Mouse (Mus musculus) testis, adult 10 weeks (tissue): ENCODE results near the gene Olfr273. TPM values are rescaled to one million over a fixed set of nuclear protein-coding genes. Genes with fewer than 3 reads are reported as not detected.

ENCODE experiments used
- polyA plus RNA-seq: library from polyadenylated mRNA; stranded (reverse); fragments of 350-450 nt; fragmentation: Illumina TruSeq; extraction: RNeasy Lipid Tissue Mini Kit (QIAGEN cat#74804); gene quantifications from one replicate; pipeline ENCODE4 v1.2.3, GENCODE M21; 2014; ENCODE audit warnings: low read depth, low replicate concordance

Olfr273 gene
- not detected for polyA plus RNA-seq

GRCm38 (mm10) chr4:52859136-52859535 is at the start of gene Olfr273:
Gene Olfr273, minus strand, starts transcription at chr4:52859236.

GRCm38 (mm10) chr4:52814304-52814703 is 44.7 kb downstream of the Olfr273 start, which contains the start of gene Olfr275:
Gene Olfr275, plus strand, starts transcription at chr4:52814604.

Other genes with a start within 250 kb of the Olfr273 start
- 16.4 TPM for gene Olfr275, start 44.6 kb downstream of the Olfr273 start, polyA plus RNA-seq
- gene Olfr272, start 59.9 kb upstream of the Olfr273 start, polyA plus RNA-seq = not detected
- not detected for gene Olfr270, start 105.3 kb upstream of the Olfr273 start, polyA plus RNA-seq
- gene Nipsnap3a, start 130.0 kb upstream of the Olfr273 start, polyA plus RNA-seq = 210 TPM
- gene Nipsnap3b, start 152.6 kb upstream of the Olfr273 start, polyA plus RNA-seq = 7.1 TPM